Mouse (Mus musculus) 3T3-L1 (cell line): ENCODE results near the gene Negr1.

ENCODE experiments used
- DNase-seq: peaks from one replicate; pipeline ENCODE4 v3.0.0-alpha.2; 2015; ENCODE audit warnings: low read depth, low spot score

The Negr1 gene

GRCm38 (mm10) chr3:156796061-156796691 lies 234.6 kb downstream of the Negr1 start:
- DNase-seq: no peak

GRCm38 (mm10) chr3:156799228-156799627 lies 237.6 kb downstream of the Negr1 start:
- DNase-seq: no peak

- DNase-seq: no peak
These were observed 248.2 kb downstream of the Negr1 start for GRCm38 (mm10) chr3:156809836-156810235.

GRCm38 (mm10) chr3:156816938-156817337 lies 255.3 kb downstream of the Negr1 start:
- DNase-seq: no peak

GRCm38 (mm10) chr3:156817452-156817851 lies 255.9 kb downstream of the Negr1 start:
- no peak for DNase-seq

GRCm38 (mm10) chr3:156823039-156823438 lies 261.4 kb downstream of the Negr1 start:
- DNase-seq: no peak

GRCm38 (mm10) chr3:156833920-156834319 lies 272.3 kb downstream of the Negr1 start:
- DNase-seq: no peak

GRCm38 (mm10) chr3:156838550-156838949 lies 277.0 kb downstream of the Negr1 start:
- DNase-seq: no peak

GRCm38 (mm10) chr3:156848385-156848784 lies 286.8 kb downstream of the Negr1 start:
- no peak for DNase-seq

GRCm38 (mm10) chr3:156851921-156852320 lies 290.3 kb downstream of the Negr1 start:
- DNase-seq: no peak

GRCm38 (mm10) chr3:156870239-156870921 lies 308.8 kb downstream of the Negr1 start:
- no peak for DNase-seq

- DNase-seq: no peak
These were observed 309.3 kb downstream of the Negr1 start for GRCm38 (mm10) chr3:156870922-156871257.

GRCm38 (mm10) chr3:156871641-156872196 lies 310.1 kb downstream of the Negr1 start:
- DNase-seq: no peak

- DNase-seq: no peak
These were observed 315.0 kb downstream of the Negr1 start for GRCm38 (mm10) chr3:156876551-156876950.

- DNase-seq: no peak
These were observed 320.5 kb downstream of the Negr1 start for GRCm38 (mm10) chr3:156882129-156882528.

GRCm38 (mm10) chr3:156883873-156884272 lies 322.3 kb downstream of the Negr1 start:
- DNase-seq: no peak

- DNase-seq: no peak
These were observed 324.1 kb downstream of the Negr1 start for GRCm38 (mm10) chr3:156885689-156886088.

GRCm38 (mm10) chr3:156886915-156887314 lies 325.3 kb downstream of the Negr1 start:
- no peak for DNase-seq

GRCm38 (mm10) chr3:156890986-156891385 lies 329.4 kb downstream of the Negr1 start:
- no peak for DNase-seq

GRCm38 (mm10) chr3:156895322-156895721 lies 333.7 kb downstream of the Negr1 start:
- no peak for DNase-seq

GRCm38 (mm10) chr3:156896106-156896505 lies 334.5 kb downstream of the Negr1 start:
- DNase-seq: no peak

- no peak for DNase-seq
These were observed 335.0 kb downstream of the Negr1 start for GRCm38 (mm10) chr3:156896552-156896951.

- no peak for DNase-seq
These were observed 339.5 kb downstream of the Negr1 start for GRCm38 (mm10) chr3:156901140-156901539.
